Mouse (Mus musculus) olfactory bulb, adult 2 months (tissue): Measurements from ENCODE around the gene Capn5. TPM values are rescaled to one million over a fixed set of nuclear protein-coding genes. Genes with fewer than 3 reads are reported as not detected.
A peak's percentile ranks its signal among the peaks of the same experiment; 100 is the strongest.

Source experiments
- H3K27ac ChIP-seq: fragments of 200-500 bp; 2 replicates; pipeline ENCODE4 v1.5.1; 2012; ENCODE audit warnings: low read depth, low read length; ENCODE audit not compliant: insufficient read depth
- H3K4me1 ChIP-seq: fragments of 200-500 bp; 2 replicates; pipeline ENCODE4 v1.6.1; 2012; ENCODE audit warnings: low read length; ENCODE audit not compliant: control insufficient read depth, insufficient read depth
- H3K4me3 ChIP-seq: fragments of 200-500 bp; 2 replicates; pipeline ENCODE4 v1.5.1; 2012; ENCODE audit warnings: mild to moderate bottlenecking, low read depth, low read length, moderate library complexity; ENCODE audit not compliant: insufficient read depth
- CTCF ChIP-seq: fragments of 200-500 bp; IDR thresholded peaks from 2 replicates; pipeline ENCODE4 v1.5.1; 2012; ENCODE audit warnings: low read depth, mild to moderate bottlenecking, low read length, moderate library complexity; ENCODE audit not compliant: insufficient read depth
- POLR2A ChIP-seq: fragments of 200-500 bp; IDR thresholded peaks from 2 replicates; pipeline ENCODE4 v1.6.1; 2012; ENCODE audit warnings: mild to moderate bottlenecking, low read depth, low read length, moderate library complexity; ENCODE audit not compliant: insufficient read depth
- WGBS: fragments of 180-500 bp; shearing (Covaris S2); methylation state at CpG from one replicate; pipeline ENCODE4 v1.1.7; 2018; 5-methylcytosine and 5-hydroxymethylcytosine counted together
- polyA plus RNA-seq: library from polyadenylated mRNA; stranded (reverse); fragments of >200 nt; gene quantifications from 2 replicates; pipeline ENCODE4 v1.2.4, GENCODE M21; 2012; ENCODE audit warnings: low replicate concordance; ENCODE audit not compliant: missing spikeins, insufficient read depth, insufficient read length

Capn5 gene
- polyA plus RNA-seq, 1 experiment: not detected

DNA sequence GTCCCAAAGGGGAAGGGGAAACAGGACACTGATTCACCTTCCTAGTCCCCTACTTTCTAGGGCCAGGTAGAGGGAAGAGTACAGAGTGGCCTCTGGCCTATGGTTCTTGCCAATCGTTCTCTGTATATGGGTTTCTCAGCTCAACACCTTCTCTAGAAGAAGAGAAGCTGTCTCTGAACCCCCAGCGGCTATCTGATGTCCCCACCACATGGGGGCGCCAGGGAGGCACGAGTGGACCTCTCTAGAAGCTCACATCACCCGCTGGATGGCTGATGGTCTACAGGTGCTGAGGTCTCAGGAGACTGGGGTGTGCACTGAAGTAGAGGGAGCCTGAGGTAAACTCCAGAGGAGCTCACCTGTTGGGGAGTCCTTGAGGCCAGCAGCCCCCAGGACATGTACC lies 52.6 kb downstream of the Capn5 start:
- TF ChIP-seq CTCF (no peak), POLR2A (no peak)
- WGBS: 45% methylated on average over 5 of the region's 5 CpGs
- Histone ChIP-seq H3K4me1 (peaks cover 1% of the 10 kb centered on the region; the same call in 1 of the 2 replicates), H3K4me3 (no peak overlapping the region), H3K27ac (no peak overlapping the region)

DNA sequence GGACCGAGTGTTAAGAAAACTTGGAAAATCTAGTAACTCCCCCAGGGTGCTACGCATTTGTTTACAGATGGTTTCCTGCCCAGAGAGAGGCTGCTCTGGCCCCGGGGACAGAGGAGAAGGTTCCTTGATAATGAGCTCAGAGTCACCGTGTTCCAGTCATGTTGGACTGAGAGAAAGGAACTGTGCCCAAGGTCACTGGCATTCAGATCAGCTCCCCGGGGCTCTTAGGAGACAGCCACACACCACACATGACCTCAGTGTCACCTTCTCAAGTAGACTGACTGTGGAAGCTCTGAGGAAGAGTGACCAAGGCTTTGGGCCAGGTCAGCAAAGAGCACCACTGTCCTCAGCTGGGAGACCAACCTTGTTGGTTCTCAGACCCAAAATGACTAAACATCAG lies 53.4 kb downstream of the Capn5 start:
- no peak overlapping the region for H3K27ac ChIP-seq
- H3K4me3 ChIP-seq: no peak overlapping the region
- TF ChIP-seq CTCF (no peak), POLR2A (no peak)
- 77% methylated on average over 5 of the region's 5 CpGs for WGBS
- peaks cover 3% of the 10 kb centered on the region; the same call in 1 of the 2 replicates for H3K4me1 ChIP-seq

- WGBS: 65% methylated on average over 8 of the region's 8 CpGs
- TF ChIP-seq CTCF: no peak
- TF ChIP-seq POLR2A: no peak
- H3K27ac ChIP-seq: no peak overlapping the region
- peaks cover 3% of the 10 kb centered on the region; the same call in 1 of the 2 replicates for H3K4me1 ChIP-seq
- no peak overlapping the region for H3K4me3 ChIP-seq
These were observed 56.4 kb downstream of the Capn5 start for GRCm38 (mm10) chr7:98121673-98122072.

DNA sequence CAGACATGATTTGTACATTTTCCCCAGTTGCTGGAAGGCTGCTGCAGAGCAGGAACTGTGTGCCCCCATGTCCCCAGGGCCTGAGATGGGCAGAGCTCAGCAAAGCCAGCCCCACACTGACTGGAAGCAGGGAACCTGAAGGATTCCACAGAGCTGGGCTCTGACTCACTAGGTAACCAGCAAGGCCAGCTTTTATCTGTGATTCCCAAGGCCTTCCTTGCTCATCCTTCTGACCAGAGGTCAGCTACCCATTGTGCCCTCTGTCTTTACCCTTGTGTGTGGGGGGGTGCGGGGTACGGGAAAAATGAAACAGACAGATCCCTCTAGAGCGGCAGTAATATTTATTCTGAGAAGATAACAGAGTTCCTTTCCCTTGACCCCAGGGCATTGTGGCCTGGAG lies 56.8 kb downstream of the Capn5 start:
- H3K4me3 ChIP-seq: no peak overlapping the region
- 84% methylated on average over 3 of the region's 3 CpGs for WGBS
- TF ChIP-seq POLR2A (no peak), CTCF (no peak)
- H3K4me1 ChIP-seq: peaks cover 3% of the 10 kb centered on the region; the same call in 1 of the 2 replicates
- no peak overlapping the region for H3K27ac ChIP-seq

DNA sequence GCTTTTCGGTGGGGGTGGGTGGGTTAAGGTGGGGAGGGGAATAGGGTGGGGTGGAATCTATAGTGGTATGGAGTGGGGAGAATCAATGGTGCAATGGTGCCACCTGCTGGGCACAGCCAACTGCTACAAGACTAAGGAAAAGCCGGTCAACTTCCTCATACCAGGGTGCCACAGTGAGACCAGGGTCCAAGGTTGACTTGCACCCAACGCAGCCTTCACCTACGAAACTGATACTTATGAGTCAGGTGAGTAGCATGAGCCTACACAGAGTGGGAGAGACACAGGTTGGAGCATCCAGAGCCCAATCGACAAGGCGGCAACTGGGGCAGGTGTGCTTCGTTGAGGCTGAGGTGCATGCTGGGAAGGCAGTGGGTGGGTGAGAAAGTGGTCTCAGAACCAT lies 57.7 kb downstream of the Capn5 start:
- Histone ChIP-seq H3K4me3 (no peak overlapping the region; the same call in 1 of the 2 replicates), H3K4me1 (peaks cover 3% of the 10 kb centered on the region; the same call in 1 of the 2 replicates), H3K27ac (no peak overlapping the region)
- no peak for TF ChIP-seq POLR2A
- TF ChIP-seq CTCF: 0 out of 2 replicates have a peak, but pooled peaks have one; percentile 38
- WGBS: 6% methylated on average over 7 of the region's 7 CpGs

DNA sequence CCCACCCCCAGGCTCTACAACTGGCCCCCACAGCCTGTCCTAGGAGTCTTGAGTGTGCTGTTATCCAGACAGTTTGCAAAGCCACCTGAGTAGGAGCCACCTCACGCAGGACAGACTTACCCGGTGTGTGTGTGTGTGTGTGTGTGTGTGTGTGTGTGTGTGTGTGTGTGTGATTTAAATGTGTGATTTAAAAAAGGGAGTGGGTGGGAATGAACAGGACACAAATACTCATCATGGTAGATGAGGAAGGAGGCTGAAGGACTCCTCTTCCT lies 58.2 kb downstream of the Capn5 start:
- 80% methylated on average over 2 of the region's 2 CpGs for WGBS
- Histone ChIP-seq H3K4me1 (peaks cover 3% of the 10 kb centered on the region; the same call in 1 of the 2 replicates), H3K27ac (no peak overlapping the region), H3K4me3 (no peak overlapping the region)
- TF ChIP-seq POLR2A: no peak
- TF ChIP-seq CTCF: no peak

DNA sequence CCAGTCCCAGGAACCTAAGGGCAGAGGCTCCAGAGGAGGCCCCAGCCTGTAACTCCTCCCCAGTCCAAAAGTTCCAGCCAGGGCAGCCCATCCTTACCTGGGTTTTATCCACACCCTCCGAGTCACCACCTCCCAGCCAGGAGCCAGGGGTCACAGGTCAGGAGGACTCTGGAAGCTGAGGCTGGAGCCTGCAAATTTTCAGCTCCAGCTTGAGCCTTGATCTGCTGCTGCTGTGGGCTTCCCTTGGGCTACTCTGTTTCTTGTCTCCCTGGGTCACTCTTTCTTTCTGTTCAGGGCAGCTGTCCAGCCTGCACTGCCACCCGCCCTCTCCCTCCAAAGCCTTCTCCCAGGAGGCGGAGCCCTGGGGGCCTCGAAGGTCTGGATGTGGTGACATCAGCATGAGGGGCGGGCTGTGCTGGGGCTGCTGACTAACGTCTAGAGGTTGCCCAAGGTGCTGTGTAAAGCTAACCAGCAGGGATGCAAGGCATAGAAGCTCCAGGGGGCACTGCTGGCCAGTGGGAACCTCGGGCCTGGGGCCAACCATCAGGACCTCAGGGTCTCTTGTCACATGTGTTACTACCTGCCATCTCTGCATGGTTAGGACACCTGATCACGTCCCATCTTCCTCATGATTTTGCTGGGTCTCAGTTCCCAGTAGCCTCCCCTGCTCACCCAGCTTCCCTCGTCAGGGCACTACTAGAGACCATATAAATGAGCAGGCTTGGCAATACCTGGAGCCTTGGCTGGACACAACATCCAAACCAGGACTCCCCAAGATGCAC lies 58.7 kb downstream of the Capn5 start, which contains the start of gene Myo7a:
Gene Myo7a (minus strand): TSS at position 346 of the 782 bp plus-strand sequence.
- Histone ChIP-seq H3K4me1 (peaks cover 3% of the 10 kb centered on the region; the same call in 1 of the 2 replicates), H3K4me3 (no peak within 1 kb of the TSS; the same call in 1 of the 2 replicates), H3K27ac (no peak within 1 kb of the TSS)
- TF ChIP-seq POLR2A (no peak), CTCF (no peak)
- WGBS: 54% methylated on average over 9 of the region's 9 CpGs

DNA sequence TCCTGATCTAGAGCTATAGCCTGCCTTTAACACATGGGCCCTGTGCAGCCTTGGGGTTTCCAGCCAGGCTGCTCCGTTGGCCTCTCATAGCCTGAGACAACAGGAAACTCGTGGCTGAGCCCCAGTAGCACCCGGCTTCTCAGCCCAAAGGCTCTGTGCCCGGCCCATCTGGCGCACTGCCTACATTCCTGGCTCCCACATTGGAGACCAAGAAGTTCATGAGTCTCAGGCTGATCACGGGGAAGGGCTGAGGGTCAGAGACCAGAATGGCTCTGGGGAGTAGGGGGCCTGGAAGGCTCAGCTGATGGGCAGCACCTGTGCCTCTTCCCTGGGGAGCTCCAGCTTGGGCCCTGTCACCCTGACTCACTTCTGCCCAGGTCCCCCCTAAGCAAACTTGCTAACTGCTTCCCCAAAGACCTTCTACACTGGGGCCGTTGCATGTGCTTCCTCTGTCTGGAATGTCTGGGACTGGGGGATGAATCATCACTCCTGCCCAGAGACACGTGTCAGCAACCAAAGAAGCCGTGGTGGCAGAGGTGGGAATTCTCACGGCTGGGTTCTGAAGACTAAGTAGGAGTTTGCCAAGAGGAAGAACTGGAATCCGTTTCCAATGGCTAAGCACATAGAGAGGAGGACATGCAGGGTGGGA lies 60.9 kb downstream of the Capn5 start:
- H3K27ac ChIP-seq: no peak overlapping the region

DNA sequence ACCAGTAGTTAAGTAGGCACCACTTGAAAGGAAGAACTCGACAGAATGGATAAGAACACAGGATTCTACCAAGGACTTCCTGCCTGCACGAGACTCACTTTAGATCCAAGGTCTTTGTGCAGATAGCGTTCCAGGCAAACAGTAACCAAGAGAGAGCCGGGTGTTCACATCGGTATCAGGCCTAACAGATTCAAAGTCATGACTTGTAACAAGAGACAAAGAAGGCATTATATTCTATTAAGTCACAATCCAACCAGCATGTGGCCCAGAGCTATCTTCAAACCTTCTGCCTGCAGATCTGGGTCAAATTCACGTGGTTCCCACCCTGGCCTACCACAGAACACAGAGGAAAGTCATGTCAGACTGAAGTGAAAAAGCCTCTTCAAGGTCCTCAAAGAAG lies 63.4 kb downstream of the Capn5 start:
- WGBS: 75% methylated on average over 6 of the region's 6 CpGs
- no peak for TF ChIP-seq POLR2A
- TF ChIP-seq CTCF: no peak
- peaks cover 6% of the 10 kb centered on the region for H3K4me1 ChIP-seq
- H3K4me3 ChIP-seq: no peak overlapping the region
- no peak overlapping the region for H3K27ac ChIP-seq

More for the DNA sequence above, 60.9 kb downstream of the Capn5 start:
- TF ChIP-seq CTCF: no peak
- no peak for TF ChIP-seq POLR2A
- peaks cover 3% of the 10 kb centered on the region; the same call in 1 of the 2 replicates for H3K4me1 ChIP-seq
- no peak overlapping the region for H3K4me3 ChIP-seq
- WGBS: 60% methylated on average over 11 of the region's 11 CpGs
